15 mouse cellular contexts compared by ENCODE assay signal in genomic region chr17:29168996-29169601, GRCm38 (mm10). TPM values are rescaled to one million over a fixed set of nuclear protein-coding genes. Genes with fewer than 3 reads are reported as not detected.
DNase-seq lines count a peak whose midpoint lies in the region; ATAC-seq and TF ChIP-seq lines count a peak whose summit lies in the region.
"Had no signal": no experiment of that assay in that cellular context is flagged by ENCODE, and none has a peak within 500 bp of the region (broad histone marks: within the 10 kb centered on the region; RNA-seq: fewer than 3 reads in every experiment).

No protein-coding gene starts in this region.

- no peak overlapping the region for H3K9ac ChIP-seq in heart, adult 2 months (ENCODE audit: low read depth, low read length)
- H3K9ac ChIP-seq in lung, postnatal 0 days (replicated peaks; ENCODE audit: low read depth) = no peak overlapping the region
- H3K9ac ChIP-seq in hindbrain, embryonic 11.5 days (ENCODE audit: low read depth, low read length) = no peak overlapping the region
- H3K9ac ChIP-seq: liver, embryonic 13.5 days; midbrain, embryonic 12.5 days had no signal

- H3K9me3 ChIP-seq in lung, postnatal 0 days (ENCODE audit: low read length) = no peaks in the 10 kb centered on the region
- H3K9me3 ChIP-seq in G1E (replicated peaks) = no peaks in the 10 kb centered on the region
- H3K9me3 ChIP-seq in hindbrain, embryonic 11.5 days (ENCODE audit: control insufficient read depth, low read length) = no peaks in the 10 kb centered on the region
- H3K9me3 ChIP-seq: liver, embryonic 13.5 days; midbrain, embryonic 12.5 days had no signal

- no peak for TF ChIP-seq EP300 in heart, adult 2 months (IDR thresholded peaks at IDR 0.05; ENCODE audit: insufficient read depth, low read depth, low read length)
- TF ChIP-seq EP300 in lung, postnatal 0 days (IDR thresholded peaks at IDR 0.05) = no peak

- 70% methylated on average over 12 of the region's 12 CpGs for WGBS in heart, adult 2 months
- WGBS in lung, postnatal 0 days = 67% methylated on average over 12 of the region's 12 CpGs
- WGBS in hindbrain, embryonic 11.5 days = 75% methylated on average over 12 of the region's 12 CpGs

- H3K27me3 ChIP-seq in heart, adult 2 months (ENCODE audit: control insufficient read depth, insufficient read depth, low read length) = no peaks in the 10 kb centered on the region
- H3K27me3 ChIP-seq in lung, postnatal 0 days (replicated peaks; ENCODE audit: insufficient read depth, low read length) = no peaks in the 10 kb centered on the region
- H3K27me3 ChIP-seq in G1E (ENCODE audit: insufficient read depth, low read length) = no peaks in the 10 kb centered on the region
- H3K27me3 ChIP-seq in hindbrain, embryonic 11.5 days (ENCODE audit: control insufficient read depth, insufficient read depth, low read length) = 0 out of 2 replicates have a peak, but pooled peaks cover 2% of the 10 kb centered on the region

- peak; percentile 62 for TF ChIP-seq CTCF in heart, adult 2 months (IDR thresholded peaks at IDR 0.05)
- TF ChIP-seq CTCF in lung, postnatal 0 days (IDR thresholded peaks at IDR 0.05) = peak; percentile 62
- peak; percentile 76 for TF ChIP-seq CTCF in G1E (IDR thresholded peaks at IDR 0.05; ENCODE audit: low read depth, low read length)
- TF ChIP-seq CTCF in embryonic fibroblast, embryonic 13.5 days (IDR thresholded peaks at IDR 0.05; ENCODE audit: borderline replicate concordance, insufficient read depth, low read length) = peak; percentile 40; the same call in 1 of the 2 replicates

- H3K27ac ChIP-seq in heart, adult 2 months = no peak overlapping the region
- no peak overlapping the region for H3K27ac ChIP-seq in lung, postnatal 0 days (ENCODE audit: low read length)
- no peak overlapping the region for H3K27ac ChIP-seq in embryonic fibroblast, embryonic 13.5 days (ENCODE audit: insufficient read depth, low read length)
- H3K27ac ChIP-seq in hindbrain, embryonic 11.5 days (ENCODE audit: low read depth, low read length) = no peak overlapping the region
- H3K27ac ChIP-seq: liver, embryonic 13.5 days; midbrain, embryonic 12.5 days had no signal

- H3K4me1 ChIP-seq in heart, adult 2 months (ENCODE audit: control insufficient read depth, insufficient read depth, low read length) = no peaks in the 10 kb centered on the region; the same call in 1 of the 2 replicates
- H3K4me1 ChIP-seq in lung, postnatal 0 days (ENCODE audit: insufficient read depth, low read depth, low read length) = peaks cover 5% of the 10 kb centered on the region
- H3K4me1 ChIP-seq in G1E (ENCODE audit: insufficient read depth, low read depth, low read length) = peaks cover 92% of the 10 kb centered on the region
- H3K4me1 ChIP-seq in embryonic fibroblast, embryonic 13.5 days (ENCODE audit: control insufficient read depth, insufficient read depth, low read length) = no peaks in the 10 kb centered on the region
- H3K4me1 ChIP-seq in hindbrain, embryonic 11.5 days (replicated peaks; ENCODE audit: control insufficient read depth, insufficient read depth, low read length) = peaks cover 8% of the 10 kb centered on the region; the same call in 1 of the 2 replicates

- no peak for ATAC-seq in lung, postnatal 0 days
- no peak for ATAC-seq in G1E (ENCODE audit: extremely low read depth, insufficient number of reproducible peaks, low FRiP score, poor library complexity, severe bottlenecking)
- ATAC-seq in hindbrain, embryonic 11.5 days (ENCODE audit: low FRiP score) = no peak

- no peaks in the 10 kb centered on the region for H3K79me2 ChIP-seq in heart, adult 2 months (replicated peaks; ENCODE audit: control insufficient read depth, insufficient read depth, low read length)

- DNase-seq in heart, adult 2 months = no peak
- no peak for DNase-seq in heart, postnatal 36 days
- DNase-seq in lung, postnatal 0 days (ENCODE audit: low spot score) = no peak
- no peak for DNase-seq in lung, postnatal 14 days
- no peak for DNase-seq in G1E (ENCODE audit: low spot score)
- no peak for DNase-seq in kidney, adult 11 months
- DNase-seq in hindbrain, embryonic 11.5 days (ENCODE audit: low spot score) = no peak
- DNase-seq: cerebellum, postnatal 25 days; gastrocnemius, postnatal 10 days; heart, postnatal 10 days; kidney, adult 18-20 months; liver, embryonic 13.5 days had no signal

- no peak overlapping the region for H3K4me3 ChIP-seq in heart, adult 2 months
- no peak overlapping the region for H3K4me3 ChIP-seq in lung, postnatal 0 days (ENCODE audit: low read depth, low read length)
- no peak overlapping the region for H3K4me3 ChIP-seq in G1E (ENCODE audit: low read depth, low read length)
- no peak overlapping the region for H3K4me3 ChIP-seq in embryonic fibroblast, embryonic 13.5 days (ENCODE audit: insufficient read depth, low read length)
- H3K4me3 ChIP-seq in hindbrain, embryonic 11.5 days (ENCODE audit: low read depth, low read length) = no peak overlapping the region
- H3K4me3 ChIP-seq: liver, embryonic 13.5 days; midbrain, embryonic 12.5 days had no signal

- no peak overlapping the region for H3K4me2 ChIP-seq in lung, postnatal 0 days (replicated peaks; ENCODE audit: low read depth, low read length)
- no peak overlapping the region for H3K4me2 ChIP-seq in hindbrain, embryonic 11.5 days (replicated peaks; ENCODE audit: low read depth, low read length)
- H3K4me2 ChIP-seq: liver, embryonic 13.5 days; midbrain, embryonic 12.5 days had no signal

- H3K36me3 ChIP-seq in heart, adult 2 months (ENCODE audit: control insufficient read depth, insufficient read depth, low read length) = no peaks in the 10 kb centered on the region
- no peaks in the 10 kb centered on the region for H3K36me3 ChIP-seq in lung, postnatal 0 days (ENCODE audit: insufficient read depth, low read length)
- no peaks in the 10 kb centered on the region for H3K36me3 ChIP-seq in G1E (replicated peaks)
- H3K36me3 ChIP-seq in hindbrain, embryonic 11.5 days (ENCODE audit: control insufficient read depth, insufficient read depth, low read length) = no peaks in the 10 kb centered on the region
- H3K36me3 ChIP-seq: liver, embryonic 13.5 days; midbrain, embryonic 12.5 days had no signal

- intact Hi-C loops in heart, adult 2 months (cut with DNase I) = no loop called here
- intact Hi-C loops in heart, postnatal 36 days (cut with DNase I) = no loop called here

- TF ChIP-seq POLR2A in heart, adult 2 months (IDR thresholded peaks at IDR 0.05; ENCODE audit: insufficient read depth, low read depth, low read length) = no peak
- TF ChIP-seq POLR2A in embryonic fibroblast, embryonic 13.5 days (IDR thresholded peaks at IDR 0.05; ENCODE audit: low read depth, low read length) = no peak

RNA-seq across cellular contexts. Expression of gene Rab44, which starts 55.2 kb away (rescaled TPM):
- total RNA-seq in heart, adult 2 months (2021) = under 1 TPM in 1 of 2 experiments, not detected in 1; 0.70 TPM
- polyA plus RNA-seq in heart, adult 2 months (2012; rRNA removed) = 0.23 and 0.38 TPM in 2 replicates
- under 1 TPM; 0.43 to 0.50 TPM for total RNA-seq in heart, postnatal 36 days (2021)
- polyA plus RNA-seq in lung, postnatal 0 days (2015; fragmentation: Nextera tagmentation; extraction: Ambion mirVana) = 1.0 and 1.2 TPM in 2 replicates
- 20.5 and 23.0 TPM in 2 replicates for total RNA-seq in G1E (2014; fragmentation: Nextera tagmentation)
- total RNA-seq in G1E (2017) = 67.8 and 72.8 TPM in 2 replicates
- 11.6 and 13.3 TPM in 2 replicates for polyA plus RNA-seq in G1E (2012)
- polyA plus RNA-seq in embryonic fibroblast, embryonic 13.5 days (2011; ENCODE audit: insufficient read length, low read depth, missing spikeins) = not detected in 2 replicates
- 0.45 TPM in 1 of 2 replicates, not detected in the other for polyA plus RNA-seq in hindbrain, embryonic 11.5 days (2014; fragmentation: Nextera tagmentation; extraction: Ambion mirVana)
- polyA plus RNA-seq: neural tube, embryonic 14.5 days had no signal
